Mouse (Mus musculus) ES-E14 (cell line): ENCODE results near the gene Evi5. TPM values are rescaled to one million over a fixed set of nuclear protein-coding genes. Genes with fewer than 3 reads are reported as not detected.

Experiments used
- DNase-seq: peaks from one replicate; pipeline ENCODE4 v3.0.0-alpha.2; 2013; ENCODE audit warnings: low read depth, low spot score
- H3K27ac ChIP-seq: 2 replicates; pipeline ENCODE4 v1.5.1; 2012; ENCODE audit warnings: low read depth, mild to moderate bottlenecking, low read length, moderate library complexity, mixed read lengths; ENCODE audit not compliant: poor library complexity, insufficient read depth, severe bottlenecking
- H3K36me3 ChIP-seq: 2 replicates; pipeline ENCODE4 v1.6.1; 2012; ENCODE audit warnings: mild to moderate bottlenecking, low read length, moderate library complexity, mixed read lengths; ENCODE audit not compliant: control insufficient read depth, poor library complexity, insufficient read depth, severe bottlenecking
- H3K4me1 ChIP-seq, 2 experiments: fragments of 150-350 bp in 1 of 2; sonication (generic) in 1 of 2; 2 replicates each; pipeline ENCODE4 v1.6.1; 2012; ENCODE audit warnings: low read length in 2 of 2, mild to moderate bottlenecking in 1 of 2, mixed read lengths in 1 of 2; ENCODE audit not compliant: control insufficient read depth in 2 of 2, insufficient read depth in 2 of 2, poor library complexity in 1 of 2
- H3K4me3 ChIP-seq, 2 experiments: fragments of 150-350 bp in 1 of 2; sonication (generic) in 1 of 2; 2 replicates each; pipeline ENCODE4 v1.5.1; 2012; ENCODE audit warnings: low read length in 2 of 2, low read depth in 1 of 2, mild to moderate bottlenecking in 1 of 2, mixed read lengths in 1 of 2; ENCODE audit not compliant: insufficient read depth in 1 of 2, poor library complexity in 1 of 2, severe bottlenecking in 1 of 2
- H3K9ac ChIP-seq: 2 replicates; pipeline ENCODE4 v1.6.1; 2012; ENCODE audit warnings: low read depth, mild to moderate bottlenecking, low read length, mixed read lengths; ENCODE audit not compliant: poor library complexity, insufficient read depth, severe bottlenecking
- H3K9me3 ChIP-seq: fragments of 150-350 bp; sonication (generic); 2 replicates; pipeline ENCODE4 v1.6.1; 2012; ENCODE audit warnings: low read depth, mild to moderate bottlenecking, low read length; ENCODE audit not compliant: control insufficient read depth, insufficient read depth
- MAFK ChIP-seq: IDR thresholded peaks from 2 replicates; pipeline ENCODE4 v1.6.1; 2014; ENCODE audit warnings: mild to moderate bottlenecking, low read depth, low read length, inconsistent platforms; ENCODE audit not compliant: insufficient read depth
- ZC3H11A ChIP-seq: IDR thresholded peaks from 2 replicates; pipeline ENCODE4 v1.6.1; 2012; ENCODE audit warnings: low read depth, mild to moderate bottlenecking, inconsistent platforms, low read length, borderline replicate concordance
- in situ Hi-C, 2 experiments: fragments of 600-800 bp; cut with MboI; formaldehyde crosslinking; loops; one replicate each; pipeline ENCODE4 v1.15.1; 2025; ENCODE audit warnings: low sequenced_read_pairs in 2 of 2, inconsistent platforms in 1 of 2; ENCODE audit not compliant: unreplicated experiment in 2 of 2
- total RNA-seq: library from RNA; depleted of rRNA; stranded (reverse); fragments of 300-350 nt; gene quantifications from 2 replicates; pipeline ENCODE4 v1.2.3, GENCODE M21; 2012; rRNA removed

Evi5 gene
- total RNA-seq, 1 experiment, result 35.8 TPM

GRCm38 (mm10) chr5:107695019-107695418 lies 179.9 kb downstream of the Evi5 start:
- Histone ChIP-seq H3K4me3 (no peak overlapping the region), H3K36me3 (no peaks in the 10 kb centered on the region), H3K4me1 (no peaks in the 10 kb centered on the region), H3K9ac (no peak overlapping the region), H3K9me3 (no peaks in the 10 kb centered on the region), H3K27ac (no peak overlapping the region)
- in situ Hi-C loops, result no loop called here
- TF ChIP-seq MAFK (no peak), ZC3H11A (no peak)
- DNase-seq, result no peak

Other genes starting within 250 kb of the Evi5 start
- 0.09 and 0.11 TPM in 2 replicates for gene Gfi1, start 149.1 kb downstream of the Evi5 start, total RNA-seq
- 0.16 and 0.27 TPM in 2 replicates for gene Ube2d2b, start 45.0 kb downstream of the Evi5 start, total RNA-seq
- 752 and 756 TPM in 2 replicates for gene Rpl5, start 25.4 kb upstream of the Evi5 start, total RNA-seq
- gene Fam69a, start 112.0 kb upstream of the Evi5 start, total RNA-seq, result 7.5 and 7.6 TPM in 2 replicates
- 236 and 242 TPM in 2 replicates for gene Mtf2, start 190.6 kb upstream of the Evi5 start, total RNA-seq